Mouse (Mus musculus) cerebellum, adult 2 months (tissue): Measurements from ENCODE around the gene Atf6.

Experiments
- CTCF ChIP-seq: fragments of 200-500 bp; IDR thresholded peaks from 2 replicates; pipeline ENCODE4 v1.5.1; 2011; ENCODE audit warnings: low read depth, mild to moderate bottlenecking, control low read depth, low read length, moderate library complexity, borderline replicate concordance; ENCODE audit not compliant: insufficient read depth
- POLR2A ChIP-seq: fragments of 200-500 bp; IDR thresholded peaks from 2 replicates; pipeline ENCODE4 v1.6.1; 2011; ENCODE audit warnings: low read length, control low read depth, borderline replicate concordance; ENCODE audit not compliant: insufficient read depth

- no peak for TF ChIP-seq POLR2A
- no peak for TF ChIP-seq CTCF
These were observed 93.1 kb downstream of the Atf6 start for GRCm38 (mm10) chr1:170774431-170774830.
